Mouse (Mus musculus): ENCODE data around the gene Trp53i13.

DNA sequence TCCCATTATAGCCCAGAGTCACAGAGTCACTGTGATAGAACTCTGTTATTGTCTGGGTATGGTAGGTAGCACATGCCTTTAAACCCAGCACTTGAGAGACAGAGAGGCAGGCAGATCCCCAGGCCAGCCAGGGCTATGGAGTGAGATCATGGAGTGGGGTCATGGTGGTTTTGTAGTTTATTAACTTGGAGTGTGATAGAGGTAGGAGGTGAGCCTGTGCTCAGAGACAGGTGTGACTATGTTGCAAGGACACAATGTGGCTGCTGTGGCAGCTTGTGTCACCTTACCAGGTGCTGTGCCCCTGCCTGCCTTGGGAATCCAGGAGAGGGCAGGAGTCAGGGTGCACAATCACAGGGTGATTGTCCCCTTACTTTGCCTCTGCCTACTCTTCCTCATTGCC is 20.3 kb downstream of the Trp53i13 start:
- TF ChIP-seq GATA1 (IDR thresholded peaks at IDR 0.05; ENCODE audit: low read length) (no peak), TAL1 (IDR thresholded peaks at IDR 0.05; ENCODE audit: low read length) (no peak)

Measured in erythroblast, embryonic 14.5 days (primary cell).